Mouse (Mus musculus) adrenal gland, postnatal 4 days (tissue): Measurements from ENCODE around the gene Ovgp1. TPM values are rescaled to one million over a fixed set of nuclear protein-coding genes. Genes with fewer than 3 reads are reported as not detected.
"Not testable (repeated sequence)": the region's sequence is repeated elsewhere in the genome, so short reads cannot be mapped to it uniquely, and the experiment has no call there.

Source experiments
- DNase-seq, 2 experiments: peaks; one replicate each; pipeline ENCODE4 v3.0.0; 2021 to 2022; ENCODE audit warnings: low spot score in 2 of 2, mixed read lengths in 2 of 2
- total RNA-seq, 2 experiments: library from RNA; stranded (reverse); gene quantifications; 2 replicates each; pipeline ENCODE4 v1.2.3; 2021

The Ovgp1 gene
- total RNA-seq, 2 experiments from 2014 or later = 1.7 to 2.0 TPM

DNA sequence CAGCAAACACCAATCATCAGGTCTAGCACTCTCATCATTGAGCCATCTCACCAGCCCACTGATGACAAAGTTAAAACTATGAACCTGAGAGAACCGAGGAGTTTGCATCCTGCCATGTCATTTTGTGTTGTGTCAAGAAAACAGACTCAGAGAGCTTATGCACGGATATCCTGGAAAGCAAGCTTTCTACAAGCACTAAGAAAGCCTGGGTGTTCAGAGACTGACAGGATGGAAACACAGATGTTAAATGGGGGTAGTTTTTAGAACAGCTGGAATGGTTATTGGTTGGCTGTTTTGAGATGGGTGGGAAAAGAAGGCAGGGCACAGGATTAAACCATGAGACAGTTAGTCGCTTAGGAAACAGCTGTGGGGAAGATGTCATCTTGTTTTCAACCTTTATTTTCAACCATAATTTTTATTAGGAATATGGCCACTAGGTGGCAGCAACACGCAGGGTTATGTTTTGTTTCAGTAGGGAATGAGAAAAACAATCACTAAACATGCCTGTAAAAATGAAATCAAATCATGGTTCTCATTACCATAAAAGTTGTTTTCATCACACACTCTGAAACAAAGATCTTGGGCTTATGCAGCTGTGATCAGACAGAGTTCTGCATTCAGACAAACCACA, 18.3 kb downstream of the Ovgp1 start:
- DNase-seq = no peak

DNA sequence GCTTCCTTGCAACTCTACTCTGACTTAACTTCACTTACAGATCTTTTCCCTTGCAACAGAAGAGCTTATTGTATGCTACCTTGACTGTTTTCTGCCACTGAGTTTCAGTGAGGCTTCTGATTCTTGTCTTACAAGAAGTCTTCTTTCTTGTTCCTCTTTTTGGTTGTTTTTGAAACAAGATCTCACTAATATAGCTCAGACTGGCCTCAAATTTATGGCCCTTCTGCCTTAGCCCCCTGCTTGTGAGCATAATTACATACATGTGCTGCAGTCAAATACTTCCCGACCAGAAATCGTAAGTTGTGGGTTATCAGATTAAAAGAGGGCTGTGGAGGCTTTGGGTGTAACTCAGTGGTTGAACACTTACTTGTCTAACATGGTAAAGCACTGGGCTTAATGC, 21.2 kb downstream of the Ovgp1 start:
- no peak for DNase-seq

DNA sequence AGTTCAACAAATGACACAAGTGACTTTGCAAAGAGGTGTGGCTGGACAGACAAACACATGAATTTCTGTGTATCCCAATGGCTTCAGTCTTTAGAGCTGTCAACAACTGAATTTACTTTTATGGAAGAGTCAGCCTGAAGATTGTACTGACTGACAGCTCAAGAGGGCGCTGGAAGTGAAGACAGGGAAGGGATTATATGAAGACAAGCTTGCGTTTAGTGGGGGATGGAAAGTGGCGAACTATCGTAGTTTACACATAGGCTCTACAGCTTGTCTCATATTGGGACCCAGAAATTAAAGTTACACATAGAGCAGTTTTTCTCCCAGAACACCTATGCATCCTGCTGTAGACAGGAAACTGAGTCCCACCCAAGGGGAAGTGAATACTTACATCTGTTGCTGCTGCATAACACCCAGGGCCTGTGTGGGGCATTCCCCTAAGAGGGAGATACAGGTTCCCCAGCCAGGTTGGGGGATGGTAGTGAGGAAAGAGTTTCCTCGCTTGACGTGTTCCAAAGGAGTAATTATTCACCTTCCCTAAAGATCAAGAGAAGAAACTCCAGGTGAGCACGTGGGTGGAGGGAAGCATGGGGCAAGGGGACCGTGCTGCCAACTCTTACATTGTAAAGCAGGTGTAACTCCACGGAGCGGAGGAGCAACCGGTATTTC, 27.3 kb downstream of the Ovgp1 start:
- no peak for DNase-seq

DNA sequence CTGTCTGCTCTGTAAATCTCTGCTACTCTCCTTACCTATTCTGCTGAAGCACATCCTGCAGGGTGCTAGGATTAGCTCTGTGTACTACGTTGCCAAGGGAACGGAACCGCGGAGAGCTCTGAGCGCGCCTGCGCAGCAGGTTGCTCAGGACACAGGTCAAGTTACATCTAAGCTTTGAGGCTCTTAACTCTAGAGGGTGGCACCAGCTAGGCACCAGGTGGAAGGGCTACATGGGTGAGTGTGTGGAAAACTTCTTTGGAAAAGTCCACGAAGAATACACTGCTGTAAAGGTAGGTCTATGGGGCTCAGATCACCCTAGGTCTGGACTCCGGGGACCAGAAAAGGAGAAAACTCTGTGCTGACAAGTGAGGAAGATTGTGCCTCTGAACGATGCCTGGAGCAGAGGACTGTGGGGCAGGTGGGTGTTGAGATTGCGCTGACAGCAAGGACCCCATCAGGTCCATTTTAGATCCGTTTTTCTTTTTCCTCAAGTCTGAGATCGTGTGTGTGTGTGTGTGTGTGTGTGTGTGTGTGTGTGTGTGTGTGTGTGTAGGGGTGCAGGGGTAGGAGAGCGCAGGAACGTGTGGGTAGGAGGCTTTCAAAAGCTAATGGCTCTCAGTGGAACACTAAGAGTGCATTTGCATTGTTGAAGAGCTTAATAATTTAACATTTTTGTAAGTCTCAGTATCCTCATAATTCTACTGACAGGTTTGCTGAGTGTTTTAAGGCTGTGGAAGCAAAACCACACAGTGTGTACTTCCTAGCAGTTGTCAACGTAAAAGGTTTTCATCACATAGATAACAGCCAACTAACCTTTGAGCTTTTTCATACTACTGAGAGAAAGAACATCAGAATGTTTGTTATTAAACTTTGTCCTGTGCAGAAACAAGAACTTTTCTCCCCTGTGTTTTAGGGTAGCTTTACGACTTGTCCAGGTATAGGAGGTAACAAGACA, 28.2 kb downstream of the Ovgp1 start:
- no peak for DNase-seq

DNA sequence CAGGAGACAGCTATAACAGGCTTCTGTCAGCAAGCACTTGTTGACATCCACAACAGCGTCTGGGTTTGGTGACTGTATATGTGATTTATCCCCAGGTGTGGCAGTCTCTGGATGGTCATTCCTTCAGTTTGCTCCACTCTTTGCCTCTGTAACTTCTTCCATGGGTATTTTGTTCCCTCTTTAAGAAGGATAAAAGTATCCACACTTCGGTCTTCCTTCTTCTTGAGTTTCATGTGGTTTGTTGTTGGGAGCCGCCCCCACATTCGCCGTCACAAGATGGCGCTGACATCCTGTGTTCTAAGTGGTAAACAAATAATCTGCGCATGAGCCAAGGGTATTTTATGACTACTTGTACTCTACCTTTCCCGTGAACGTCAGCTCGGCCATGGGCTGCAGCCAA, 29.8 kb downstream of the Ovgp1 start:
- DNase-seq = not testable (repeated sequence)

DNA sequence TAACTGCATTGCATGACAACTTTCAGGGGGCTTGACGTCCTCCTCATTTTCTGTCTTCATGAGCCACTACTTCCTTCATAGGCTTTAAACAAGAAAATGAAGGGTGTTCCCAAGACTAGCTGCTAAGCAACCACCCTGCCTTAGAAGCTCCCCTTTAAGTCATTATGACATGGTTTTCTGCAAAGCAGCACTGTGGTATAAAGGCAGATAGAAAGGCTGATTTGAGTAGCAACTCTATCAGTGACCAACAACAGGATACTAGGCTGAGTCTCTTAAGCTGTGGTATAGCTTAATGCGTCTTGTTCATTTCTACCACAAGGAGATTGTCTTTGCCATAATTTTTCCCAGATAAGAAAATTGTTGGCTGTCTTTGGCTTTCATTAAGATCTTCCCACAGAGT, 41.0 kb downstream of the Ovgp1 start, which contains the start of gene Pifo:
Gene Pifo (minus strand): TSS at position 101 of the 400 bp plus-strand sequence.
- DNase-seq = no peak

DNA sequence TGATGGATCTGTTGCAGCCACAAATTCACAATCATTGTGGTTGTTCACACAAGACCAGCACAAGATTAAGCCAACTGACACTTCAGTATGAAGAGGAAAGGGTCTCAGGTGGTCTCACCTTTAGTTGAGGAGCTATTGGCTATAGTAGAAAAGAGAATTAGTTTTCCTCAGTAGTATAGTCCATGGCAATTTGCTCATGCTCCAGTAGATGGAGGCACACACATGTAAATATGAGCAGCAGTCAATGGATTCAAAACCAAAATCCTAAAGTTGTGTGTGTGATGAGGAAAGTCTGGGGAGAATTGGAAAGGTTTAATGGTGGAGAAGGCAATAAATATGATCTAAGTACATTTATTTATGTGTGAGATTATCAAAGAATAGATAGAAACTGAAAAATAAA, 48.3 kb downstream of the Ovgp1 start:
- DNase-seq = no peak

DNA sequence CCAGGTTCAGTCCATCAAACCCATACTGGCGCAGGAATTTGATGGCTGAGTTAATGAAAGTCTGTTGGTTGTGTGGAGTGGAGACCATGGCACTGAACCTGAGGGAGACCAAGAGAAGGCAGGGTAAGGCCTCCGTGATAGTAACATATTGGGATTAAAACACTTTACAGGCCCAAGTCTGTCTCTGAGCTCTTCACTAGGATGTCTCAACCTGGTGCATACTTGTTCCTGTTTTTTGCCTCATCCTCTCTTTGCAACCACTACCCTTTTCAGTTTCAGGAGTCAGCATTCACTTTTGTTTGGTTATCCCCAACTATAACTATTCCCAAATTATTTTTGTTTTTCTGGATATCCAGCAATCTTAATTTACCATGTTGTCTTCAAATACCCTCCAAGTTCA, 50.6 kb downstream of the Ovgp1 start:
- DNase-seq = no peak

DNA sequence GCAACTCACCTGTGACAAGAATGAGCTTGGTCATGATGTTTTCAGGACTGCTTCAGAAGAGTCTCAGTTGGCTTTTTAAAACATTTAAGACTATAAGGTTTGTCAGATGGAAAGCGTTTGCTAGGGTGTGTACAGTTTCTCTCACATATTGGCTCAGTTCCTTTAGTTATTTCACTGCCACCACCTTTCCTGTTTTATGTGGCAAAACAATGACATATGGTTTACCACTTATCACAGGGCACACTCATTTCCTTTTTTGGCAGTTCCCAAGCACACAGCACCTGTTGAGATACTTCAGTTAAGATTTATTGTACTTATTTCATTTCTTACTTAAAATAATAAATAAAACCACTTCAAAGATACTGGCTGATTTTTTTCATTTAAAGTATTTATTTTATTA, 59.3 kb downstream of the Ovgp1 start, which contains the start of gene Chil5:
Gene Chil5 (minus strand): TSS at position 34 of the 400 bp plus-strand sequence.
- DNase-seq = no peak

Other genes starting within 250 kb of the Ovgp1 start
- gene Rap1a, start 172.4 kb upstream of the Ovgp1 start, total RNA-seq = 100 to 1,000 TPM; 170 to 173 TPM
- gene Adora3, start 102.9 kb upstream of the Ovgp1 start, total RNA-seq = under 1 TPM; 0.17 to 0.25 TPM
- gene Tmigd3, start 102.8 kb upstream of the Ovgp1 start, total RNA-seq = under 1 TPM in 1 of 2 experiments, not detected in 1; 0.25 TPM
- gene I830077J02Rik, start 41.0 kb upstream of the Ovgp1 start, total RNA-seq = 1 to 10 TPM in 1 of 2 experiments, under 1 TPM in 1; 0.78 to 1.0 TPM
- gene Wdr77, start 14.3 kb upstream of the Ovgp1 start, total RNA-seq = 10 to 100 TPM; 74.0 to 76.3 TPM
- gene Atp5f1, start 13.6 kb upstream of the Ovgp1 start, total RNA-seq = 100 to 1,000 TPM; 328 to 331 TPM
- not detected for gene Pifo, start 40.9 kb downstream of the Ovgp1 start, total RNA-seq
- not detected for gene Chil5, start 59.1 kb downstream of the Ovgp1 start, total RNA-seq
- gene Chia1, start 139.5 kb downstream of the Ovgp1 start, total RNA-seq = not detected
- gene Chil3, start 193.9 kb downstream of the Ovgp1 start, total RNA-seq = 10 to 100 TPM in 1 of 2 experiments, 1 to 10 TPM in 1; 6.2 to 14.3 TPM
- gene Chil4, start 245.8 kb downstream of the Ovgp1 start, total RNA-seq = not detected